Mouse (Mus musculus) adrenal gland, postnatal 14 days (tissue): ENCODE data around the gene Zc3h18. TPM values are rescaled to one million over a fixed set of nuclear protein-coding genes. Genes with fewer than 3 reads are reported as not detected.

ENCODE experiments used
- DNase-seq: peaks from one replicate; pipeline ENCODE4 v3.0.0; 2021; ENCODE audit warnings: mixed read lengths
- total RNA-seq: library from RNA; stranded (reverse); gene quantifications from 2 replicates; pipeline ENCODE4 v1.2.3, GENCODE M21; 2021

Gene Zc3h18
- total RNA-seq, 1 experiment from 2014 or later, result 40.6 TPM

DNA sequence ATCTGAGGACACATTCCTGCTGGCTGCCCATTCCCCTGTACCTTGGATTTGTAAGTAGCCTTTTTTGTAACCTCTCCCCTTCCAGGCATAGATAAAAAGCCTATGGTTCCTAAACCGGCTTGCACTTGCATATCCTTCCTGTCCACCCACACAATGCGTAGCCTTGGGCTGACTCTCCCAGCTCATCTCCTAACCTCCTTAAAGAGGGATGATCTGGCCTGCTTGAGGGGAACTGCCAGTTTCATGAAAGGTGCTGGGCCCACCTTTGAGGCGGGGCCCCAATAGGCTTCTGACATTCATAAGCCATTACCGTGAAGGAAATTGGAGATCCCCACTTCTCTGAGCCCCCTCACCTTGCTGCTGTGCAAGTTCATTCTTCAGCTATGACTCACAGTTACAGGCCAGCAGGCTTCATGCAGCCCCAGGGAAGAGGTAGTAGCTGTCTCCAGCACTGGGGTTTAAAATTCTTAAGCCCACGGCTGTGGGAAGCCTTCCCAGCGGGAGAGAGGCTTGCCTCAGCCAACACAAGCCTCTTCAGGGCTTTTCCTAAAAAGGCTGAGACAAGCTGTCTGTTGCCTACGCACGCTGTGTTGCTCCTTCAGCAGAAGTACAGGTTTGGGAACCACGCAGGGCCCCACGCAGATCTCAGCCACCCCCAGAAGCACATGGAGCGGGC lies 85.2 kb downstream of the Zc3h18 start:
- no peak for DNase-seq

DNA sequence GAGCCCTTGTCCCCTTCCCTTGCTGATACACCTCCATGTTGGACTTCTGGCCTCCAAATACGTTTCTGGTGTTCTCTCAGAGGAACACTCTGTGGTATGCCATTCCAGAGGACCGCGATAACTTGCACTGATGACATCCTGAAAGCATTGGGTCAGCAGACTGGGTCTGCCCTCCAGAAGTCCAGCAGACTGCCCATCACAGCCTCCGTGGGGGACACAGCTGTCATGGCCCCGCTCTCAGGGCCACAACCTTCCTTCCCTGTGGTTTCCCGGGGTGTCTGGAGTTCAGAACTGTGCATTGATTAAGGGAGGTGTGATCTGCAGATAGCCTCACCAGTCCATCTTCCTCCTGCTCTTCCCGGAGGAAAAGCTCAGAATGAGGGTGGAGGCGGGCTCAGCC lies 86.1 kb downstream of the Zc3h18 start:
- no peak for DNase-seq

DNA sequence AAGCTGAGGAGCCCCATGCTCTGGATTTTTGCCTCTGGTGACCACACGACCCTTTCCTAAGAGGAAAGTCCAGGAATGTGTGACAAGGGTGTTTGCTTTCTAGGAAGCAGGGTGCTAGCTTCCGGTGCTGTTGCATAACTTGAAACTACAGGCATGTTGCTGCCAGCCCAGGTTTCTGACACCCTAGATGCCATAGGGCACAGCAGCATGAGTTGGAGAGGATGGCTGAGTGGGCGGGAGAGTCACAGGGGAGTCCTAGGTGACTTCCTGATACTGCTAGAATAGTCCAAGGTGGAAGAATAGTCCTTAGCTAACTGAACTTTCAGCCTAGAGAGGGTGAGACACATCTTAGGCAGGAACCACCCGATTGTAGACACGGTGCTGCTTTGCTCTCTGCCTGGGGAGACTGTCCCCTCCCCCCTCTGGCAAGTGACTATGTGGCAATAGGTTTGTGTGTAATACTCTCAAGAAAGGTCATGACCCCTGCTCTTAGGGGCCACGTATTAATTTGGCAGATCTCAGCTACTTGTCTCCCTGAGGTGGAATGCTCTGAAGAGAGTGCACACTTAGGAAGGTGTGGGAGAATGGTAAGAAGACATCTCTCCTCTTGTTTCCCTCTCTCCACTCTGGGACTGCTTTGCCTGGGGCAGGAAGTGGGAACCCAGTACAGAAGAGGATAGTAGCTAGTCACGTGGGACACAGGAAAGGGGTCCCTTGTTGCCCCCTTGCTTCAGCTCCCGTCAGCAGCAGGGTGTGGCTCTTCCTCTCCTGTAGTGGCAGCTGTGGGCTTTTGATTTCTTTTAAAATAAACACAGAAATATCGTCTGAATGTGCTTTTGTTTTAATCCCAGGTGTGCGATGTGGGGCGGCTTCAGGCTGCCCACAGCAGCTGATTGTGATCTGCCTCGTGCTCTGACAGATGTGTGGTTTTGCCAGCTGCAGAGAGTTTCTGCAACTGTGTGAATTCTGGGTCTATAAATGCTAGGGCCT lies 87.5 kb downstream of the Zc3h18 start:
- peak; percentile 46 for DNase-seq

DNA sequence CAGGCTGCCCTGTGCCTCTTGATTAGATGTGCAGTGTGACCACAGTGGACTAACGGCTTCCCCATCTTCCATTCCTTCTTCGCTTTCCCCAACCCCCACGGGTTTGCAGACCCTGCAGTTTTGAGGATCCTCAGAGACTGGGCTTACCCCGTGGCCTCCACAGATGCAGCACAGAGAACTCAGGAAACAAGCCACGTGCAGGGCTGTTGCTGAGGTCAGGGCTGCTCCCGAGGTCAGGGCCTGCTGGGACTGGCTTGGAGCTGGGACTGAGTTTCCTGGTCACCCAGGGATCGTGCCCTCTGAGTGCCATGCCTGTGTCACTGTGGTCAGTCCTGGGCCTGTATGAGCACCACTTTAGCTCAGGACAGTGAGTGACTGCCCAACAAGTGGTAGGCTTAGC lies 88.6 kb downstream of the Zc3h18 start:
- DNase-seq, result peak; percentile 50

Other genes starting within 250 kb of the Zc3h18 start
- 23.6 and 24.6 TPM in 2 replicates for gene Zfpm1, start 94.5 kb upstream of the Zc3h18 start, total RNA-seq
- not detected in 2 replicates for gene Trhr2, start 15.9 kb upstream of the Zc3h18 start, total RNA-seq
- gene Il17c, start 45.4 kb downstream of the Zc3h18 start, total RNA-seq, result not detected in 2 replicates
- gene Cyba, start 56.3 kb downstream of the Zc3h18 start, total RNA-seq, result 25.5 and 47.7 TPM in 2 replicates
- 10.6 and 13.3 TPM in 2 replicates for gene Mvd, start 66.8 kb downstream of the Zc3h18 start, total RNA-seq
- gene Snai3, start 84.1 kb downstream of the Zc3h18 start, total RNA-seq, result 0.45 TPM in 1 of 2 replicates, not detected in the other
- 37.9 and 38.5 TPM in 2 replicates for gene Rnf166, start 99.5 kb downstream of the Zc3h18 start, total RNA-seq
- gene Ctu2, start 99.5 kb downstream of the Zc3h18 start, total RNA-seq, result 21.3 and 23.0 TPM in 2 replicates
- gene Piezo1, start 174.7 kb downstream of the Zc3h18 start, total RNA-seq, result 23.2 and 29.9 TPM in 2 replicates
- gene Cdt1, start 191.4 kb downstream of the Zc3h18 start, total RNA-seq, result 15.5 and 15.8 TPM in 2 replicates
- gene Aprt, start 200.3 kb downstream of the Zc3h18 start, total RNA-seq, result 71.3 and 74.9 TPM in 2 replicates
- 5.4 and 7.5 TPM in 2 replicates for gene Galns, start 234.9 kb downstream of the Zc3h18 start, total RNA-seq
- 47.6 and 52.6 TPM in 2 replicates for gene Trappc2l, start 235.0 kb downstream of the Zc3h18 start, total RNA-seq
- not detected in 2 replicates for gene Pabpn1l, start 246.1 kb downstream of the Zc3h18 start, total RNA-seq